Mouse (Mus musculus) regulatory T cell (primary cell): ENCODE data around the gene Trdmt1.

Experiments used
- in situ Hi-C: fragments of 300-600 bp; cut with MboI, MseI; formaldehyde crosslinking; loops from one replicate; pipeline ENCODE4 v1.15.1; 2025; ENCODE audit warnings: high pct_unique_total_duplicates

Trdmt1 gene

DNA sequence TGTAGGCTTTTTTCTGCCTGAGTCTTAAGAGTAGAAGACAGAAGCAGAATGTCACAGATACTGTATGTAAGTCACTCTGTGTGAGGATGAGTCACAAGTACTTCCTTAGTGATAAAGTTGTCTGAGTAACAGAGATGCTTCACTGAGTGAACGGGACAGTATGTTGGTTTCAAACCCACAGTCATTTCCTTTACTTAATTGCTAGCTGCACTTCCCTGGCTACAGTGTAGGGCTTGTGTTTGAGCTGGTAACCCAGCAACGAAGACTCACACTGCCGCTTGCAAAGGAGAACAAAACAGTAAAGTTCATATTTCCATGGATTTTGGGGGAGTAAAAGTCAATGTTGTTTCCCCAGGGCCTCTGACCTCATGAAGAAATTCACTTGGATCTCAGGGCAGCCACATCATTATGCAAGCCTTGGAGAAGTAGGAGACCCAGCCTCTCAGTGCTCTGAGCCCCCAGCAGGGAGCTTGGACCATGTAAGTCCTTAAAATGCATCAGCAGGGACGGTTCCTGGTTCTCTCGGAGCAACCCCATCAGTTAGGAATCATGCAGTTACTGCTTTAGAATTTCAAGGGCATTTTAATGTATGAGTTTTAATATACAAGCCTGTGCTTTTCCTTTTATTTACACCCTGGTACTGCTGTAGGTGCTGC is 14.3 kb upstream of the Trdmt1 start:
- in situ Hi-C loops: loop anchor here (25.0 kb wide), 1 partner anchor 1146 kb away; the partner anchor contains the start of gene Mindy3

DNA sequence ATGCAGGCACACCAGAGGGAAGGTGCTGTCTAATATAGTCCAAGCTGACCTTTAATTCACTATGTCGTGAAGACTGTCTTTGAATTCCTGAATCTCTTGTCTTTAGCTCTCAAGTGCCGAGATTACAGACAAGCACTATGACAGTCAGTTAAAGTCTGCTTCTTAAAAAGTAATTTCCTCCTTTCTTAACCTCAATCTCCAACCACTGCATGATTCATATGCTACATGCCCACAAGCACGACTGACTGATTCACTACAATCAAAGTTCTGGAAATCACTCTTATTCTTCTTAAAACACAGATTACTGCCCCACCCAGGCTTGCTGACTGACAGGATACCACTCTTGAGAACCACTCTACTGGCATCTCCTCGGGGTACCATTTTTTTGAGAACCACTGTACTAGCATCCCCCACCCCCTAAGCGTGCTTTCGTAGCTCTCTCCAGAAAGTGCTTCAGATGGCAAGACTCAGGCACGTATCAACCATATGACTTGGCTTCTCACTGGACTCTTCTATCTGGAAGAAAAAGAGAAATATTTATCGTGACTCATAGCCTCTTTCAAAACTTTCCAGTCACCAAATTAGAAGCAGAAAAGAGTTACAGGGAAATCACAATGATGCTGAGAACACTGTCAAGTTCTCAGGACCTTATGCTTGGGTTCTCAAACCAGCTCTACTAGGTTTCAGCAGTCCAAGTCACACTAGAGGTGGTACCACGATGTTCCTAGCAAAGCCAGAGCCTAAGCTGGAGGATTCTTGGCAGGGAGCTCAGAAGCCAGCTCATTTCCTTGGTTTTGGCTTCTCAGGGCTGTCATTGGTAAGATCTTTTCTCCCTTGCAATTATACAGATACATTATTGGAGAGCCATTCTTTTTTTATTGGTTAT is 12.9 kb upstream of the Trdmt1 start:
- in situ Hi-C loops: loop anchor here (25.0 kb wide), 1 partner anchor 1145 kb away; the partner anchor contains the start of gene Mindy3

DNA sequence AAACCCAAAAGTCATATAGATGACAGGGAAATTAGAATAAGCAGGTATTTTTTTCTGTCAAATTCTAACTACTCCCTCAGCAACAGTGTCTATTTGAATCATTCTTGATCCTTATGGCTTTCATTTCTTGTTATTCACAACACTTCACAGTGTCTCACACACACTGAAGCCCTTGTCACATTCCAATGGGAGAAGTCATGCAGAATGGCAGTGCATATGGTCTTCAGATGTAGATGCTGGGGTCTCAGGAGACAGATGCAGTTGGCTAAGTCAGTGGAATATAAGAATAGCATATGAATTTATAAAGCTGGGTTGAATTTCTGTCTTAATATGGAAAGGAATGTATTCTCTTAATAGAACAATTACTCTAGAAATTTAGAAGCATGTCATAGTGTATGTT is 11.8 kb upstream of the Trdmt1 start:
- in situ Hi-C loops: loop anchor here (25.0 kb wide), 1 partner anchor 1144 kb away; the partner anchor contains the start of gene Mindy3

DNA sequence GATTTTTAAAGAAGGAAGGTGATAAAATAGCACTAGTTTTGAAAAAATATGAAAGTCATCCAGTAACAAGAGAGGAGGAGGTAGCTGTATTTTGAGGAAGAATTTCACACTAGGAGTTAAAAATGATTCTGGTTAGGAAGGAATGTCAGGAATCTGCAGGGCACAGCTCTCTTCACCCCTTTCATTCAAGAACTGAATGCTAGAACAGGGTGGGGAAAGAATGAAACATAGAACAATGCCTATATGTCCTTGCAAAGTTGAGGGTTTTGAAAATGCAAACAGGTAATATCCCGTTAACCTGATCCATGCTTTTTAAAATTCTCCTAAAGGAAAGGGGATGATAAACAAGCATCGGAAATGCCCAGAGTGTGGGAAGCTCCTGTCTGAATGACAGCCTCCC is 9.5 kb upstream of the Trdmt1 start:
- in situ Hi-C loops: loop anchor here (25.0 kb wide), 1 partner anchor 1142 kb away; the partner anchor contains the start of gene Mindy3

DNA sequence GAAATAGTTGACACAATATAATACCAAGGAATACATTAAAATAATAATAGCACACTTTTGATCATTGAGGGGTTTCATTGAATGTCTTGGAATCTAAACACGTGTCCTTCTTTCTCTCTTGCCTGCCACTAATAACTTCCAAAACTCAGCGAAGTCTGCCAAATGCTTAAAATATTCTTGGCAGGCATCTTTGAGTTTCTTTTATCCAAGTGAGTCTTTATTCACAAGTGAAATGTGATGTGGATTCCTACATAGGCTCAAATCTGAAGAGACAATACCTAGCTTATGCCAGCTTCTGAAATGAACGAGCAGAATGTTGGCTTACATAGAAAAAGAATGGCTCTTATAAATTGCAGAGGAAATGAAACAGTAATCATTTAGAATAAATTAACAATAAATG is 4.3 kb upstream of the Trdmt1 start:
- in situ Hi-C loops: no loop called here

DNA sequence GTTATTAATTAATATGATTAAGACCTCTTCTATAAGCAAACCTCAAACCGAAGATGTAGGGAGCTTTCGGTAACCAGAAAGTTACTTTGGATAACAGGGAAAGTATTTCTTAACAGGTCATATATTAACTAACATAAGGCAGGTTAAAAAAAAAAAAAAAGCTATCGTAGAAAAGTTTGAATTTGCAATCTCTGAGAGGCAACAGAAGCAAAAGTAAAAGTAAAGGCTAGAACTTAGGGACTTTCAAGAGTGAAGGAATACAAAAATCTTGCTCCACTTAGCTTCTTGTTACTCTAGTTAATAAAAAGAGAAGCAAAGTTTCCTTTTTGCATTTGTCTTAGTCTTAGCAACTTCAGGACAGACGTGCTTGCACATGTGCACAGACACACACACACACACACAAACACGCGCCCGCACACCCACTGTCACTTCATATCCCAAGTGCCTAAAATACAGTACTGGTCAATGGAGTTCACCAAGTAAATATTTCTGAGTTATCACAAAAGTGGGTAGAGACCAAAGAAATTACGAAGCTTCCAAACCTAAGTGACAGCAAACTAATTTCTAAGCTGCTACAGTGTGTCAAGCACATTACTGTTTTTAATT is 846 bp downstream of the Trdmt1 start:
- in situ Hi-C loops: no loop called here

DNA sequence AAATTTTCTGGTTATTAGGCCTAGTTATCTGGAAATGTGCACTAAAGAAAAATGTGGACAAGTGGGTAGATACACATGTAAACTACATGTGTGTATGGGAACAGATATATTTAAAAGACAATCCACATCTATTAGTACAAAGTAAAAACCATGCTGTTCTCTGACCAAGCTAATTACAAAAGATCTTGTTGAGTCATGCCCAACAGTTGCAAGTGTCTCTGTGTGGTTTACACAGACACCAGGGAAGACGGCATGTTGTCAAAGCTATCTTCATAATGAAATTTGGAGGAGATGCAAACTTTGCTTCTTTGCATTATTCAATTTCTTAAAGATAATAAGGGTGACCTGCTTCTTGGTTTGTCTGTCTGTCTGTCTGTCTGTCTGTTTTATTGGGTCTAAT is 4.6 kb downstream of the Trdmt1 start:
- in situ Hi-C loops: loop anchor here (5.0 kb wide), 1 partner anchor 32 kb away; the partner anchor contains the start of gene Vim

DNA sequence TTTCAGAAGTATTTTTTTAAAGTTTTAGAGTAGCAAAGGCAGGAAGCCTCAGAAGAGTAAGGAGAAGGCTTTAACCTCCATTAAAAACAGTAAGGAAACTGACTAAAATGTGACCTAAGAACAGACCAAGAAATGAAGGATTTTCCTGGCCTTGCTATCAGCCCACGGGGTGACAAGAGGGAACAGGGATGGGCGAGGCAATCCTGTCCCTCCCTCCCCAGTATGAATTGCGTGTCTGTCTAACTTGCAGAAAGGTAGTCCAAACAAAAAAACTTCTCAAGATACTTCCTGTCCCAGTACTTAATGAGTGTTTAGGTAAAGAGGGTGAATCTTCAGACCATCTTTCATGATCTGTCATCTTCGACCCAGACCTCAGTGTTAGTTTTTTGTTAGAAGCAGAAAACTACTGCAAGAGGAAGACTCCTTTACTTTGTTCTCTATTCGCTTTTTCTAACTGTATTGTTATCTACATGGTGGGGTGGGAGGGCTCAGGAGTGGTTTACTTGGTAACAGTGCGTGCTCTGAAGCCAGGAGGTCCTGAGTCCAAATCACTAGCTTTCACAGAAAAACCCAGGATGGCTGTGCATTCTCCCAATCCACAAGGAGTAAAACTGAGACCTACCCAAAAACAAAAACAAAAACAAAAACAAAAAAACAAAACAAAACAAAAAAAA is 5.6 kb downstream of the Trdmt1 start:
- in situ Hi-C loops: loop anchor here (5.0 kb wide), 1 partner anchor 33 kb away; the partner anchor contains the start of gene Vim

DNA sequence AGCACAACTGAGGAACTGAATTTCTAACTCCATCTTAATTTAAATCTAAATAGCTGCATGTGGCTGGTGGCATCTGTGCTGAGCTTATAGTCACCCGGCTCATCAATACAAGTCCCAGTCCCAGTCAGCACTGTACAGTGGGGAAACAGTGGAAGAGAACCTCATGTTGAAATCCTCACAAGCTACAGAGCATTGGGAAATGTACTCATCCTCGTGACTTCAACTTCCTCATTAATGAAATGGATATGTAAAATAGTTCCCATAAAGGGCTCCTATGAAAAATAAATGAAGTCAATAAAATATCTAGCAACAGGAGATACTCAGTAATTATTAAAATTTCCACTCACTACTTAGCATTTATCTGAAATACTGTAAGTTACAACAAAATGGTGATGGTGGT is 6.2 kb downstream of the Trdmt1 start:
- in situ Hi-C loops: loop anchor here (5.0 kb wide), 1 partner anchor 34 kb away; the partner anchor contains the start of gene Vim

DNA sequence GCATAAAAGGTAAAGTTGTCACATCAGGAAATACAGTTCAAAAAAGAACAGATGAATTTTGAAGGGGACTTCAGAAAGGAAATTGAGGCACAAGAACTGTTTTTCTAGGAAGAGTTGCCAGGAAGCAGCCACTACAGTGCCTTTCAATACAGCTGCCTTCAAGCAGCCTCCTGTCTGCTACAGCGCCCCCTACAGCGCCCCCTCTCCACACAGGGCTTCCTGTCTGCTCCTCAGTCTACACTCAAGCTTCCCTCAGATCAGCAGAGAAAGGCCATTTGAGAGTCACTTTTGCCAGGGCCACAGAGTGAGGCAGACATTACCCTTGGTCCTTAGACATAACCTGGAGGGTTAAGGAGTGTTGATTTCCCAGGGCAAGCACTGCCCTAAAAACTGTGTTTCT is 6.7 kb downstream of the Trdmt1 start:
- in situ Hi-C loops: loop anchor here (5.0 kb wide), 1 partner anchor 35 kb away; the partner anchor contains the start of gene Vim

DNA sequence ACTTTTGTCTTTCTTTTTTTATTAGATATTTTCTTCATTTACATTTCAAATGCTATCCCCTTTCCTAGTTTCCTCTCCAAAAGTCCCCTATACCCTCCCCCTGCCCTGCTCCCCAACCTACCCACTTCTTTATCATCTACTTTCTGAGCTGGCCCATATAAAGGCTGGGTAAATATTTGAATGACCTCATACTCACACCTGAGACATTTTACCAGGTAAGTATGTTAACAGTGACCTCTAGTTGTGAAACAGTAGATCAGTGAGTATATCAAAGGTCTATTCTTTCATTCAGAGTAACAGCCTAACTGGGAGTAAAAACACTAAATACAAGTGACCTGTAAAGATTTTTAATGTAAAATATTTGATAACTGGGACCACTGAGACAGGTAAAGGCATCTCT is 7.7 kb downstream of the Trdmt1 start:
- in situ Hi-C loops: loop anchor here (5.0 kb wide), 1 partner anchor 36 kb away; the partner anchor contains the start of gene Vim

DNA sequence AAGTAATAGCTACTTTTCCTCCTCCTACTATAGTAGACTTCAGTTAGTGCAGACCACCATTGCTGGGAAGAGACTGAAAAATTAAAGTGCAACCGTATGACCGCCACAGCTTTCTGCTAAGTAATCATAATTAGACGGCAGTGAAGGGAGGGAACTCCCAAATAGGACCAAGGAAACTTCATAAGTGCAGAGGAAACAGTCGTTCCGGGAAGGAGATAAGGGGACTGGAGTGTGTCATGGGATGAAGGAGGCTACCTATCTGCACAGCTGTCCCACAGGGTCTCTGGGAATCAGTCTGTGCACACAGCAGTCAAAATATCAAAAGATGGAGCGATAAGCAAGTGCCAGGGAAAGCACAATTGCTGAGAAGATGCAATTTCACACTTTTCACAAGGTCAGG is 13.8 kb downstream of the Trdmt1 start:
- in situ Hi-C loops: no loop called here

DNA sequence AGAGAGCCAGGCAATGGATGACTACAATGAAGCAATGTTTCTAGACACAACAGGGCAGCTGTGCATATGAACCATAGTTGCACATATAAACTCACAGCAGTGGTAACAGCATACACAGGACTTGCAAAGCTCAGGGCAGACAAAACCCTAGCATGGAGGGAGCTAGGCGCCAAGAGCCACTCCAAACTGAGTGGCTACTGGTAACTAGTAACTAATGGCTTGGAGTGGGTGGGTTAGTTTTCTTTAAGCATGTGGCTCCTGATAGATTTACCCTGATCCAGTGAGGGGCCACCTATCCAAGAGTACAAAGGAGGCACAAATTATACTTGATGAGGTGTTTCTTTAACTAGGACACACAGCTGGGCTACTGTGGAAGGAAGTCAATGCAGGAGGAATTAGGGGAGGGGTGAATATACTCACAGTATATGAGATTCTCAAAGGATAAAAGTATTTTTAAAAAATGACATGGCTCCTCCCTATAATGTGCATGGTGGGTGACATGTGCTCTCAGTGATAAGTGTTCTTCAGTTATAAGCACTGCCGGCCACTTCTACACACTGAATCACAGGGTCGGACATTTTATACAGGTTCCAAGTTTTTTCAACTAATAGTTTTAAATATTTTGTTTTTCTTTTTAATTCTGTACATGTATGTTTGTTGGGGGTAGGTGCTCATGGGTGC is 15.1 kb downstream of the Trdmt1 start:
- in situ Hi-C loops: loop anchor here (5.0 kb wide), 1 partner anchor 92 kb away; no protein-coding TSS in a partner anchor

DNA sequence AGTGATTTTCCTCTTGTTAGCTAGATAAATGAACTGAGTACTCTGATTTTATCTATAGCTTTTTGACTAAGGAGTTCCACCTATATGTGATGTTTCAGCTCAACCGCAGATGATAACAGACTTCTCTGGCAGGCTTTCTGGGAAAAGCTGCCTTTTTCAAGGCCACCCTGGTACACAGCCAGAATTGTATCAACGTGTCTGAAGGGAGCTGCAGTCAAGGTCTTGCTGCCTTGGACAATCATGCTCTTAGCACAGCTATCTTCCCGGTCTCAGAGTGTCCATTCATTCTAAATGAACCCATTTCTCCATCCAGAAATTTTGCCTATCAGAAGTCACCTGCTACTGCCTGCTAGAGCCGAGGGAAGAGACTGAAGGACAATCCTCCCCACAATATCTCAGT is 16.9 kb downstream of the Trdmt1 start:
- in situ Hi-C loops: loop anchor here (5.0 kb wide), 1 partner anchor 90 kb away; no protein-coding TSS in a partner anchor

DNA sequence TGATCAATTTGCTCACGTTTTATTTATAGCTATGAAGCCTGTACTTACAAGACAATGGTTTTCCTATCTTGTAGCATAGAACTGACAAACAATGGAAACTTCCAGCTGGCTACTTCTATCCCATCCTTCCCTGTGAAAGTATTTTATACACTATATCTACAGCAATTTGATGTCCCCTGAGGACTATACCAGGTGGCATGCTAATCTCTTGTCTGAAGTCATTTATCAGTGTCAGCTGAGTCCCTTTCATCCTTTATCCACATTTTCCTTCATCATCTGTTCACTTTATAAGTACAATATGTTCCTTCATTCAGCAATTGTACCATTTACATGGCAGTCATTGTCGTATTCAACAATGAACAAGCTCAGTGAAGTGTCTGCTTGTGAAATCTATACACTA is 17.3 kb downstream of the Trdmt1 start:
- in situ Hi-C loops: loop anchor here (5.0 kb wide), 1 partner anchor 90 kb away; no protein-coding TSS in a partner anchor

DNA sequence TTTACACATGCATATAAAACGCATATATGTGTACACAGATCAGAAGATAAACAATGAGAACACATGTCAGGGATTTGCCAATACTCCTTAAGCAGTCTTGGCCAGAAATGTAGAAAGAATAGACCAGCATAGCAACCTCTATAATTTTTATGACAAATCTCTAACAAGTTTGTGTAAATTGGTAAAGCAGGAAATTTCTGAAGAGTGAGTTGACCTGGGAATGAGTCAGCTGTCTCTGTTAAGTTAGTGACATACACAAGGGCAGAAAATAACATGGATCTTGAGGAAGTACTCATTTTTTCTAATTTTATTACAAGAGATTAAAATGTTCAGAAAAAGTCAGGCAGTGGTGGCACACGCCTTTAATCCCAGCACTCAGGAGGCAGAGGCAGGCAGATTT is 18.3 kb downstream of the Trdmt1 start:
- in situ Hi-C loops: loop anchor here (5.0 kb wide), 1 partner anchor 89 kb away; no protein-coding TSS in a partner anchor

DNA sequence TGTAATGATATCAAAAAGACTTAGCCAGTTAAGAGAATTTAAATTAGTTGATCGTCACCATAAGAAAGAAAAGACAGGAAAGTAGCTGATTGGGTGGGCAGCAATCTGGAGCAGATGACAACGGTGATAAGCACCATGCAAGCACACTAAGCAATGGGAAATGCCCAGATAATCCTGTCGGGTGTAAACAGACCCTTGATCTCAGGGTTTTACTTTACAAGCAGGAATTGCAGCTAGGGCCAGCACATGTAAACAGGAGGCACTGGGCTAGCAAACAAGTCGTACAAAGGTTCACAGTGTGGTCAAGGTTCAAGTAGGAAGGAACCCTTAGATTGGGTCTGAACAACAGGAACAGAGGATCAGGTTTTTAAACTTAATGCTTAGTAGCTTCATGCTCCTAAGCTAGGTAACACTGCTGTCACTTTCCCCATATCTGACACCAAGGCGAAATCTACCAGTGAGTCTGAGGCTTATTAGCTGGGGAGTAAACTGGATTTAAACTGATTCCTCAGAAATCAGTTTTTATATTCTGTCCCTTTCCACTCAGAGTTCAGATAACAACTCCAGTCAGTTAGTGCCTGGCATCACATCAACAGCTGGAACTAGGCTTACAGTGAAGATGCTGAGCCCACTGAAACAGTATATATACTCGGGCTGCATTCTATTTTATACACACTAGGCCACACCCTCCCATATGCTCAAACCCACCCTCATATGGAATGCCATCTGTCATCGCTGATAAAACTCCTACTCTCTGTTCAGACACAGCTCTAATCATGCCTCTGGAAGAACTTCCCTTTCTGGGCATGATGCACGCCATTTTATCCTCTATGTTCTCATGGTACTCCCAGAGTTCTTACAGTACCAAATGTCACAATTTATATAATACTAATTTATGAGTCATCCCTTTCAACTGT is 20.7 kb downstream of the Trdmt1 start:
- in situ Hi-C loops: no loop called here

DNA sequence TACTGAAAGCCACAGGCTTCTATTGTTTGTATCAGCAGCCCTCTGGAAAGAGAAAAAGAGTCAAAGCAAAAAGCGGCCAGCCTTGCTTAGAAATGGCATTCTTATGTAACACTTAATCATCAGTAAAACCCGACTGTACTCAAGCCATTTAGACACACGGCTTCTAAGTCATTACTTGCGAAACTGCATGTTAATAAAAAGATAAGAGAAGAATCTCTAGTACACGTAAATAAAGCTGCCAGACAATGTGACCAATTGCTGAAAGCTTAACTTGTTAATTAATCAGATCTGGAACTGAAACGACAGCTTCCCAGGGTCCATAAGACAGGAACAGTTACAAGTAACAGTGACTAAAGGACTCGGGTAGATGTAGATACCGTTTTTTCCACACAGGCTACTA is 22.4 kb downstream of the Trdmt1 start:
- in situ Hi-C loops: no loop called here

DNA sequence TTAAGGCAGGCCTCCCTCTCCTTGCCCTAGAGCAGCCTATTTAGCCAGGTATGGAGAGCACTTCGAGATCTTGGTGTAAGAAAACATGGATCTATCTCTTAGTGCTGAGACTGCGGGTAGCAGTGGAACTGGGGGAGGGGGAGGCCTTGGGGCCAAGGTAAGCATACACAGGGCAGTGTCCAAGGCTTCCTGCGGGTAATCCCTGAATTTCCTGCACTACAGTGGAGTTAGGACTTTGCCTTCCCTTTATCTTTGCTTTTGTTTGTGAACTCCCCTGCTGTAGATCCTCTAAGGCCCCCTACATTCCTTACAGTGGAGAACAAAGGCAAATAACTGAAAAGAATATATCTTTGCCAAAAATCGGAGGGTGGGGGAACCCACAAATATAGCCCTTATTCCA is 29.5 kb downstream of the Trdmt1 start:
- in situ Hi-C loops: no loop called here
